Mouse (Mus musculus) heart, postnatal 14 days (tissue): ENCODE measurements around the gene Mup4. TPM values are rescaled to one million over a fixed set of nuclear protein-coding genes. Genes with fewer than 3 reads are reported as not detected.
"Not testable (repeated sequence)": the region's sequence is repeated elsewhere in the genome, so short reads cannot be mapped to it uniquely, and the experiment has no call there.

Experiments
- DNase-seq, 2 experiments: peaks; one replicate each; pipeline ENCODE4 v3.0.0; 2021 to 2022
- intact Hi-C: fragments of 180-260 bp; cut with DNase I; formaldehyde crosslinking; loops from one replicate; pipeline ENCODE4 v1.15.1; 2025
- long read RNA-seq, 2 experiments: library from polyadenylated mRNA; stranded (forward); transcript quantifications; one replicate each; pipeline ENCODE4 v2.0.0; 2021
- total RNA-seq, 2 experiments: library from RNA; stranded (reverse); gene quantifications; 2 replicates each; pipeline ENCODE4 v1.2.3; 2021

The Mup4 gene
- not detected for total RNA-seq
- long read RNA-seq, experiment 1 = 0 reads
- long read RNA-seq, experiment 2 = 0 reads

DNA sequence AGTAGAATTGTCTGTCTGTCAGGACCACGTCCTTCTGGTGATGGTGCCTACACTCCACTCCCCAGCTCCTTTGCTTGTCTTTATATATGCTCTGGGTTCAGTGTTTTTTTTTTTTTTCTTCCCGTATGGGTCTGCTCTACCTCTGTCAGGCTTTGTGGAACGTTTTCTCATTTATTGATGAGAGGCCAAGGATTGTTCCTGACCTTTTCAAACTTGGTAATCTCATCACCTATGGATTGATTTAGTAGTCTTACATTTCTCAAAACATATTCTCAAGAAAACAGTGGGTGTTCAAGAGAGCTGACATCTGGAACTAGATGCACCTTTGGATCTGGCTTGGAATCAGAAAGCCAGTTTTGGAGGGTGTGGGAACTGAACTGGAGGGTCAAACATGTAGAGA is at the start of gene Mup4:
Mup4 (minus strand) TSS at position 101 of the 400 bp plus-strand sequence.
- DNase-seq = no peak
- intact Hi-C loops = no loop called here

DNA sequence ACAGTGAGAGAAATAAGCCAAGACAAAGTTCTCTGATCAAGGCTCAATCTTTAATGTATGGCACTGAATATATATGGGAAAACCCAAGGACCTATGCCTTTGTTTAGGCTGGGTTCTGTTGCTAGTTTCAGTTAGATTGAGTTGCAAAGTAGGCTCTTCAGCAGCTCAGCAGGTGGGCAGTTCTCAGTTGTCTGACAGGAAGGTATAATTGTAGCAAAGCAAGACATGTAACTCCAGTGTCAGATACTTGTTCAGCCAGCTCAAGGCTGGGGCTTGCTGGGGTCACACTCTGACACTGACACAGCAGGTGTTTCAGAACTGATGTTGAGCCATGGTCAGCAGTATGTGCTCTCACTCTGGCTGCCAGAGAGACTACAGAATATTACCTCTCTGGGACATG is 37.4 kb upstream of the Mup4 start:
- intact Hi-C loops, DNase-seq: not testable (repeated sequence)

- intact Hi-C loops = no loop called here
- no peak for DNase-seq
Observed at GRCm38 (mm10) chr4:59963405-59964344, 3.2 kb upstream of the Mup4 start, which contains the start of gene Mup6. Gene Mup6 (plus strand): TSS chr4:59964294.

GRCm38 (mm10) chr4:59937543-59937942 is 23.0 kb downstream of the Mup4 start:
- intact Hi-C loops = no loop called here
- DNase-seq = no peak

GRCm38 (mm10) chr4:59932505-59933281 is 27.8 kb downstream of the Mup4 start:
- intact Hi-C loops = no loop called here
- no peak for DNase-seq

DNA sequence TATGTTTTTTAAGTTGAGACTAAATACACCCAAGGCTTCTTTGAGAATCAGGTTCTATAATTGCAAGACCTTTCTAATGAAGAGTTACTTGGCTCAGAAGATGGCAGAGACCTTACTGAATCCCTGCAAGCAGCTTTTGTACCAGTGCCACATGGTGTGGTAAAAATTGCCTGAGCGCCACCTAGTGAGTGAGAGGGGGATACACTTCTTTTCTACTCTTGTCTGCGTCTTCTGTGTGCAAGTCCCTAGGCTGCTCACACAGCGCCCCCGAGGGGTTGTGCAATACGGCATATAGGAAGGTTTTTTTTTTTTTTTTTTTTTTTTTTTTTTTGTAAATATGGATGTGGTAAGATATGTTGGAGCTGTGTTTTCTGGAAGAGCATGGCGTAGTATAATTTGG is 32.2 kb downstream of the Mup4 start:
- peak; percentile 63 to 73 for DNase-seq
- intact Hi-C loops = loop anchor here (2.0 to 5.0 kb wide), 4 partner anchors 58 to 311 kb away; partner anchors contain the start of gene Snx30

DNA sequence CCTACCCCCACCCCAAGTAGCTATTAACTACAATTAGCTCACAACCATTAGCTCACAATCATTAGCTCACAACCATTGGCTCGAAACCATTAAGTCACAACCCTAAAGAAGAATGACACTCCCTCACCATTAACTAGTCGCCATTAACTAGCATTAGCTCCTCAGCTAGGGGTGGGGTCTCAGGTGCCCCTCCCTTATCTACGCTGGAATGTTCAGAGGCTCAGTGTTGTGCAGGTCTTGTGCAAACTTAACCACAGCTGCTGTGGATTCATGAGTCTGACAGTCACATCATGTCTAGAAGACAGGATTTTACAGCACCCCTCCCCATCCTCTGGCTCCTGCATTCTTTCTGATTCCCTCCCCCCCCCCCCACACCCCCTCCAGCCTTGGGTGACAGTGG is 32.8 kb downstream of the Mup4 start:
- DNase-seq = no peak
- intact Hi-C loops = loop anchor here (2.0 to 5.0 kb wide), 4 partner anchors 57 to 310 kb away; partner anchors contain the start of gene Snx30

- intact Hi-C loops = loop anchor here (5.0 kb wide), 2 partner anchors 118 to 308 kb away; partner anchors contain the start of gene Snx30
- DNase-seq = no peak
Observed at GRCm38 (mm10) chr4:59925082-59925481, 35.4 kb downstream of the Mup4 start.

- intact Hi-C loops = no loop called here
Observed at GRCm38 (mm10) chr4:59917966-59918365, 42.5 kb downstream of the Mup4 start.

GRCm38 (mm10) chr4:59914608-59915403 is 45.7 kb downstream of the Mup4 start, which contains the start of gene Slc46a2:
Gene Slc46a2 (minus strand): TSS chr4:59915056.
- intact Hi-C loops = no loop called here
- no peak for DNase-seq

More at GRCm38 (mm10) chr4:59917966-59918365, 42.5 kb downstream of the Mup4 start:
- no peak for DNase-seq

DNA sequence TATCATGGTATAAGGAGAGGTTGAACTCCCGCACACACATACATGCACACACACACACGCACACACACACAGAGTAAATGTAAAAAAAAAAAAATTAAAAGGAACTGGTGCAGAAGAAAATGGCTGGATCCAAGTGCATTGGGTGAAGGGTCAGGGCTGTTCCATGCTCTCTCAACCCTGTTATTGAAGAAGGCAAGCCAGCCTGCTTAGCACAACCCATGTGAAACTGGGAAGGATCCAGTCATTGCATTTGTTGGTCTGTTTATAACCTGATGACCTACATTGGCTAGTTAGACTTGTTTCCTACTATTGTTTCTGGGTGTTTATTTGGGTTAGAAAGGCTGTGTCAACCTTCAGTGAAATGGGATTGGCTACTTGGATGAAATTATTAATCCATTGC is 51.7 kb downstream of the Mup4 start:
- DNase-seq = no peak
- intact Hi-C loops = no loop called here

GRCm38 (mm10) chr4:59907657-59908230 is 52.8 kb downstream of the Mup4 start:
- intact Hi-C loops = no loop called here
- no peak for DNase-seq

GRCm38 (mm10) chr4:59907092-59907491 is 53.4 kb downstream of the Mup4 start:
- DNase-seq = no peak
- intact Hi-C loops = no loop called here

Other genes starting within 250 kb of the Mup4 start
- 10 to 100 TPM; 10.3 to 12.3 TPM for gene Inip, start 159.1 kb downstream of the Mup4 start, total RNA-seq
- gene Snx30, start 154.9 kb downstream of the Mup4 start, total RNA-seq = 1 to 10 TPM; 5.0 to 8.2 TPM
- under 1 TPM; 0.12 to 0.93 TPM for gene Slc46a2, start 45.7 kb downstream of the Mup4 start, total RNA-seq
- gene Mup6, start 3.6 kb upstream of the Mup4 start, total RNA-seq = not detected
- not detected for gene Mup7, start 109.8 kb upstream of the Mup4 start, total RNA-seq
- gene Mup2, start 193.6 kb upstream of the Mup4 start, total RNA-seq = not detected